Mouse (Mus musculus) ES-CJ7 (cell line): ENCODE data around the gene Dnajb12.

ENCODE experiments used
- DNase-seq: peaks from one replicate; pipeline ENCODE4 v3.0.0; 2011; ENCODE audit warnings: low read depth, low spot score

Dnajb12 gene

GRCm38 (mm10) chr10:59948363-59949254 lies 69.3 kb downstream of the Dnajb12 start:
- DNase-seq = no peak
